Mouse (Mus musculus): ENCODE data around the gene Zfp296.

DNA sequence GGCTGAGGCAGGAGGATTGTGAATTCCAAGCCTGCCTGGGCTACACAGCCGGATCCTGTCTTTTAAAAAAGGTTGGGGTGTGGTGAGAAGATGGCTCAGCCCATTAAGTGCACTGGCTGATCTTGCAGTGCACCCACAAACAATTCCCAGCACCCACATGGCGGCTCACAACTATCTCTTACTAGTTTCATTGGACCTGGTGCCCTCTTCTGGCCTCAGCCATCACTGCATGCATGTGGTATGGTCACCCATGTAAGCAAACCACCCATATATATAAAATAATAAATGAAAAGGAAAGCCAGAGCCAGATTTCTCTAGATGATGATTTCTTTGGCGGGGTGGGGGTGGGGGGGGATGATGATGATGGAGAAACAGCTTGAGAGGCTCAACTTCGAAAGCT, 12.6 kb upstream of the Zfp296 start:
- TF ChIP-seq POLR2A (IDR thresholded peaks at IDR 0.05; ENCODE audit: control insufficient read depth, low read depth, low read length) (no peak), CTCF (IDR thresholded peaks at IDR 0.05; ENCODE audit: control insufficient read depth, insufficient read depth, insufficient replicate concordance, low read depth, low read length) (peak; percentile 14; the same call in 1 of the 2 replicates)

All from testis, adult 2 months (tissue).